Mouse (Mus musculus): Measurements from ENCODE around the gene Ccnl1. TPM values are rescaled to one million over a fixed set of nuclear protein-coding genes. Genes with fewer than 3 reads are reported as not detected.
A peak's percentile ranks its signal among the peaks of the same experiment; 100 is the strongest.

Gene Ccnl1
- polyA plus RNA-seq, 1 experiment from 2014 or later = 103 TPM

DNA sequence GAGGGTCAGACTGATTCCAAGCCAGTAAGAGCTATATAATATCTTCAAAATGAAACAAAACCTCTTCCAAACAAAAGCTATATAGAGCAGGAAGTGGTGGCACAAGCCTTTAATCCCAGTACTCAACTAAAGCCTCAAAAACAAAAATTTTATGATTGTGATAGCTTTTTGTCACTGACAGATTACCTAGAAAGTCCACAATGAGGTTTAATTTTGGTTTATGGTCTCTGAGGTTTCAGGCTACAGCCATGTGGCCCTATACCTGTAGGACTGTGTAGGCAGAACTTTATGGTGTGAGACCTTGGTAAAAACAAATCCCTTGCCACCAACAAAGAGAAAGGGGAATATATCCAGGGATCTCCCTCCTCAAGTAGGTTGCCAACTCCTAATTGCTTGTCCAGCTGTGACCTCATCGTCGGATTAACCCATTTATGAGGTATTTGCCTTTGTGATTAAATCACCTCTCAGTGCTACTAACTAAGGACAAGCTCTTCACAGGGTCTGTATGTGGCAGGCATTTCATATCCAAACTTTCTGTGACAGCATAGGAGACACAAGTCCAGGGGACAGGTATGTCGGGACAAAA is 1.5 kb upstream of the Ccnl1 start:
- H3K9ac ChIP-seq (replicated peaks; ENCODE audit: low read length) = peak overlapping the region; percentile 100
- WGBS = 71% methylated on average over 3 of the region's 3 CpGs

DNA sequence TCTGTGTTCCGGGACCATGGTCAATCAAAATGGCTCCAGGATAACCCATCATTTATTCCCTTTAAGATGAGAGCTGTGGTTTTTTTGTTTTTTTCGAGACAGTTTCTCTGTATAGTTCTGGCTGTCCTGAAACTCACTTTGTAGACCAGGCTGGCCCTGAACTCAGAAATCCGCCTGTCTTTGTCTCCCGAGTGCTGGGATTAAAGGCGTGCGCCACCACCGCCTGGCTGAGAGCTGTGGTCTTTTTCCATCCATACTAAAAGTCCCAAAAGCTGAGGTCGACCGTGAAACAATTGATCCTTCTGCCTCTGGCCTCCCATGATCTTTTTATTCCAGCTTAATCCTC is 764 bp upstream of the Ccnl1 start:
- Histone ChIP-seq H3K9ac (replicated peaks; ENCODE audit: low read length) (peak overlapping the region; percentile 100), H3K9me3 (ENCODE audit: low read length) (no peaks in the 10 kb centered on the region), H3K4me1 (ENCODE audit: insufficient read depth, low read length) (peaks cover 28% of the 10 kb centered on the region), H3K4me3 (ENCODE audit: low read length) (peak overlapping the region; percentile 100), H3K36me3 (ENCODE audit: insufficient read depth, low read length) (peaks cover 13% of the 10 kb centered on the region), H3K27ac (ENCODE audit: low read length) (peak overlapping the region; percentile 100), H3K4me2 (replicated peaks; ENCODE audit: low read depth, low read length) (peak overlapping the region; percentile 60), H3K27me3 (ENCODE audit: insufficient read depth, low read length) (no peaks in the 10 kb centered on the region)
- WGBS = 9% methylated on average over 9 of the region's 9 CpGs
- ATAC-seq (ENCODE audit: low FRiP score, low TSS enrichment) = no peak

More for the DNA sequence above, 1.5 kb upstream of the Ccnl1 start:
- Histone ChIP-seq H3K4me3 (ENCODE audit: low read length) (peak overlapping the region; percentile 100), H3K36me3 (ENCODE audit: insufficient read depth, low read length) (peaks cover 13% of the 10 kb centered on the region), H3K4me2 (replicated peaks; ENCODE audit: low read depth, low read length) (peak overlapping the region; percentile 60), H3K9me3 (ENCODE audit: low read length) (no peaks in the 10 kb centered on the region), H3K27ac (ENCODE audit: low read length) (no peak overlapping the region), H3K27me3 (ENCODE audit: insufficient read depth, low read length) (no peaks in the 10 kb centered on the region), H3K4me1 (ENCODE audit: insufficient read depth, low read length) (peaks cover 25% of the 10 kb centered on the region)
- ATAC-seq (ENCODE audit: low FRiP score, low TSS enrichment) = no peak

DNA sequence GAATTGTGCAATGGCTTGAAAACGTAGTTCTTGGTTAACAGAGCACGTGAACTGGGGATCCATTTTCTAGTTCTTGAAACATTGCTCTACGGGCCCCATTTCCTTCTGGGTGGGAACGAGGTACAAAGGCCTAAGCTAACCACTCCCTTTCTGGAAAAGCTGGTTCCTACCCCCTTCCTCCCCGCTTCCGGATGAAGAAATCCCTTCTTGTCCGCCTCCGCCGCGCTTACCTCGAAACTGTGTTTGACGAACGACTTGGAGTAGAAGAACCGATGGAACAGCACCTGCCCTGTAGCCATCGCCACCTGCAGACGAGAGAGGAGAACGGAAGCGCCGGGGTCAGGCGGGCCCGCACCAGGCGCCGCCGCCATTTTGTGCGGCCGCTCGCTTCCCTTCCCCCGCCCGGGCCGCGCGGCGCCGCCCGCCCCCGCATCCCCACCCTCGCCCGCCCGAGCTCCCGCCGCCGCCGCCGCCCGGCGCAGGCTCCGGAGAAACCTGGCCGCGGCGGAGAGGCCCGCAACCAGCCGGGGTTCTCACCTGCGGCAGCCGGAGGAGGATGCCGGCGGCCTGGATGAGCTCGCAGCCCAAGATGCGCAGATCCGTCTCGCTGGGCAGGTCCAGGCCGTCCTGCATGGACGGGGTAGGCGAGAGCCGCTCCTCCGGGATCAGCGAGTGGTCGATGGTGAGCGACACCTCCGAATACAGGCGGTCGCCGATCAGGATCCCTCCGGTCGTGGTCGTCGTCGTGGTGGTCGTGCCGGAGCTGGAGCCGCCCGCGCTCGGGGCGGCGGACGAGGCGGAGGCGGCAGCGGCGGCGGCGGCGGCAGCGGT is 563 bp downstream of the Ccnl1 start:
- Histone ChIP-seq H3K9ac (replicated peaks; ENCODE audit: low read length) (peak overlapping the region; percentile 100), H3K36me3 (ENCODE audit: insufficient read depth, low read length) (peaks cover 14% of the 10 kb centered on the region), H3K4me2 (replicated peaks; ENCODE audit: low read depth, low read length) (peak overlapping the region; percentile 88), H3K4me3 (ENCODE audit: low read length) (peak overlapping the region; percentile 100), H3K4me1 (ENCODE audit: insufficient read depth, low read length) (peaks cover 40% of the 10 kb centered on the region), H3K27ac (ENCODE audit: low read length) (peak overlapping the region; percentile 100), H3K27me3 (ENCODE audit: insufficient read depth, low read length) (no peaks in the 10 kb centered on the region), H3K9me3 (ENCODE audit: low read length) (no peaks in the 10 kb centered on the region)
- 0% methylated on average over 71 of the region's 94 CpGs for WGBS
- peak; percentile 77 for ATAC-seq (ENCODE audit: low FRiP score, low TSS enrichment)

- peaks cover 44% of the 10 kb centered on the region for H3K4me1 ChIP-seq (ENCODE audit: insufficient read depth, low read length)
- H3K27me3 ChIP-seq (ENCODE audit: insufficient read depth, low read length) = no peaks in the 10 kb centered on the region
- 66% methylated on average over 8 of the region's 8 CpGs for WGBS
- no peak for ATAC-seq (ENCODE audit: low FRiP score, low TSS enrichment)
- H3K4me3 ChIP-seq (ENCODE audit: low read length) = peak overlapping the region; percentile 9; the same call in 1 of the 2 replicates
- H3K36me3 ChIP-seq (ENCODE audit: insufficient read depth, low read length) = peaks cover 26% of the 10 kb centered on the region
- H3K27ac ChIP-seq (ENCODE audit: low read length) = no peak overlapping the region
- no peak overlapping the region for H3K9ac ChIP-seq (replicated peaks; ENCODE audit: low read length)
- H3K9me3 ChIP-seq (ENCODE audit: low read length) = no peaks in the 10 kb centered on the region
- H3K4me2 ChIP-seq (replicated peaks; ENCODE audit: low read depth, low read length) = peak overlapping the region; percentile 16; the same call in 1 of the 2 replicates
Measured at GRCm38 (mm10) chr3:65954499-65955391, 3.3 kb downstream of the Ccnl1 start.

- no peak overlapping the region for H3K4me3 ChIP-seq (ENCODE audit: low read length)
- H3K9me3 ChIP-seq (ENCODE audit: low read length) = no peaks in the 10 kb centered on the region
- H3K36me3 ChIP-seq (ENCODE audit: insufficient read depth, low read length) = peaks cover 48% of the 10 kb centered on the region
- H3K4me1 ChIP-seq (ENCODE audit: insufficient read depth, low read length) = peaks cover 25% of the 10 kb centered on the region
- H3K27ac ChIP-seq (ENCODE audit: low read length) = no peak overlapping the region
- no peak for ATAC-seq (ENCODE audit: low FRiP score, low TSS enrichment)
- WGBS = 86% methylated on average over 4 of the region's 4 CpGs
- H3K9ac ChIP-seq (replicated peaks; ENCODE audit: low read length) = no peak overlapping the region
- no peak overlapping the region for H3K4me2 ChIP-seq (replicated peaks; ENCODE audit: low read depth, low read length)
- no peaks in the 10 kb centered on the region for H3K27me3 ChIP-seq (ENCODE audit: insufficient read depth, low read length)
Measured at GRCm38 (mm10) chr3:65950831-65951365, 7.2 kb downstream of the Ccnl1 start.

DNA sequence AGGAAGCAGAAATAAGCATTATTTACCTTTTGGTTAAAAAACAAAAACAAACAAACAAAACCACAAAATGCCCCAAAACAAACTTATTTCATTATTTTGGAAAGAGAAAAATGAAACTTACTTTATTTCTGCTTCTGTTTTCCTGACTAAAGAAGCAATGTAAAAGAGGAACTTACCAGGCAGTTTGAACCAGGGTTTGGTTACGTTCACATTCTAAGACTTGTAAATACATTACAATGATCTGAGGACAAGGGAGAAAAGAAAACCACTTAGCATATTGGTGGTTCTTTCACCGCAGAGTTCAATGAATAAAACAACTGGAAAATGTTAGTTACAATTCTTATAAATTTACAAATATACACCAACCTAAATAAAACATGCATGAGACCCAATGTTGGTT is 7.7 kb downstream of the Ccnl1 start:
- no peak for ATAC-seq (ENCODE audit: low FRiP score, low TSS enrichment)
- Histone ChIP-seq H3K36me3 (ENCODE audit: insufficient read depth, low read length) (peaks cover 51% of the 10 kb centered on the region), H3K9ac (replicated peaks; ENCODE audit: low read length) (no peak overlapping the region), H3K4me2 (replicated peaks; ENCODE audit: low read depth, low read length) (no peak overlapping the region), H3K27ac (ENCODE audit: low read length) (no peak overlapping the region), H3K27me3 (ENCODE audit: insufficient read depth, low read length) (no peaks in the 10 kb centered on the region), H3K9me3 (ENCODE audit: low read length) (no peaks in the 10 kb centered on the region), H3K4me1 (ENCODE audit: insufficient read depth, low read length) (peaks cover 22% of the 10 kb centered on the region), H3K4me3 (ENCODE audit: low read length) (no peak overlapping the region)
- 97% methylated on average over 2 of the region's 2 CpGs for WGBS

DNA sequence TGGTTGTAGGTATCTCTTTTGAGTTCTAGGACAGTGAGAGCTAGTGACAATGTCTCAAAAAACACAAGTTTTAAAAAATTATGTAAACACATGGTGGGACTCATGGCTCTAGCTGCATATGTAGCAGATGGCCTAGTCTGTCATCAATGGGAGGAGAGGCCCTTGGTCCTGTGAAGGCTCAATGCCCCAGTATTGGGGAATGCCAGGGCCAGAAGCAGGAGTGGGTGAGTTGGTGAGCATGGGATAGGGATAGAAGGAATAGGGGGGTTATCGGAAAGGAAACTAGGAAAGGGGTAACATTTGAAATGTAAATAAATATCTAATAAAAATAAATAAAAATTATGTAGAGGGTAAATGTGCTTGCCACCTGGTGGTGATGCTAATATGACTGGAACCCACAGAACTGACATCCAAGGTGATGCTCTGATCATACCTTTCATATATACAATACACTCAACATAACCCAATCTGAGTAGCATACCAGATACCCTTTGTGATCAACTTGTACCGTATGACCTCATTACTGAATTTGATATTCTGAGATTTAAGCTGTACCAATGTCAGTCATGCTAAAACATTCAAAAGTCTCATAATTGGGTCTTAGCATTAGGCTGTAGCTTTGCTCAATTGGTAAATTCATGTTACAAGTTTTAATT is 12.6 kb downstream of the Ccnl1 start:
- H3K36me3 ChIP-seq (ENCODE audit: insufficient read depth, low read length) = peaks cover 50% of the 10 kb centered on the region
- H3K4me3 ChIP-seq (ENCODE audit: low read length) = no peak overlapping the region
- no peak overlapping the region for H3K9ac ChIP-seq (replicated peaks; ENCODE audit: low read length)
- H3K27ac ChIP-seq (ENCODE audit: low read length) = no peak overlapping the region
- H3K4me1 ChIP-seq (ENCODE audit: insufficient read depth, low read length) = no peaks in the 10 kb centered on the region
- 0 out of 2 replicates have a peak, but pooled peaks have one; percentile 46 for ATAC-seq (ENCODE audit: low FRiP score, low TSS enrichment)
- no peaks in the 10 kb centered on the region for H3K9me3 ChIP-seq (ENCODE audit: low read length)
- no peak overlapping the region for H3K4me2 ChIP-seq (replicated peaks; ENCODE audit: low read depth, low read length)
- H3K27me3 ChIP-seq (ENCODE audit: insufficient read depth, low read length) = no peaks in the 10 kb centered on the region
- WGBS = 97% methylated on average over 2 of the region's 2 CpGs

- H3K4me3 ChIP-seq (ENCODE audit: low read length) = no peak overlapping the region
- peaks cover 47% of the 10 kb centered on the region for H3K36me3 ChIP-seq (ENCODE audit: insufficient read depth, low read length)
- 86% methylated on average over 3 of the region's 3 CpGs for WGBS
- no peaks in the 10 kb centered on the region for H3K27me3 ChIP-seq (ENCODE audit: insufficient read depth, low read length)
- no peak overlapping the region for H3K9ac ChIP-seq (replicated peaks; ENCODE audit: low read length)
- no peak overlapping the region for H3K27ac ChIP-seq (ENCODE audit: low read length)
- H3K4me2 ChIP-seq (replicated peaks; ENCODE audit: low read depth, low read length) = no peak overlapping the region
- ATAC-seq (ENCODE audit: low FRiP score, low TSS enrichment) = no peak
- no peaks in the 10 kb centered on the region for H3K9me3 ChIP-seq (ENCODE audit: low read length)
- no peaks in the 10 kb centered on the region for H3K4me1 ChIP-seq (ENCODE audit: insufficient read depth, low read length)
Measured at GRCm38 (mm10) chr3:65944713-65945112, 13.3 kb downstream of the Ccnl1 start.

DNA sequence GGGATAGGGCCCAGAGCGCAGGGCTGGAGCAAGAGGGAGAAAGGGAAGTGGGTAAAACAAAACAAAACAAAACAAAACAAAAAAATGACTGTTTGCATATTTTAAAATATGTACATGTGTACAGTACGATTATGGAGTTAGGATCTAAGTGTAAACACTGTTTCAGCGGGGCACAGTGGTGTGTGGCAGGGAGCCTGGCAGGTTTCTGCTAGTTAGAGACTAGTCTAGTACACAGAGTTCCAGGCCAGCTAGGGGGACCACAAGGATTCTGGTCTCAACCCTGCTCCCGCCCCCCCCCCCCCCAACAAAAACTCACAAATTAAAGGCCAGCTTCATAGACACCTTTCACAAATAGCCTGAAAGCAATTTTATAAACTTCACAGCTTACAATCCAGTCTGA is 14.6 kb downstream of the Ccnl1 start:
- H3K4me3 ChIP-seq (ENCODE audit: low read length) = no peak overlapping the region
- no peaks in the 10 kb centered on the region for H3K27me3 ChIP-seq (ENCODE audit: insufficient read depth, low read length)
- H3K4me2 ChIP-seq (replicated peaks; ENCODE audit: low read depth, low read length) = no peak overlapping the region
- no peak overlapping the region for H3K27ac ChIP-seq (ENCODE audit: low read length)
- H3K4me1 ChIP-seq (ENCODE audit: insufficient read depth, low read length) = no peaks in the 10 kb centered on the region
- H3K36me3 ChIP-seq (ENCODE audit: insufficient read depth, low read length) = peaks cover 39% of the 10 kb centered on the region
- WGBS = 86% methylated on average over 4 of the region's 4 CpGs
- no peak overlapping the region for H3K9ac ChIP-seq (replicated peaks; ENCODE audit: low read length)
- no peaks in the 10 kb centered on the region for H3K9me3 ChIP-seq (ENCODE audit: low read length)
- ATAC-seq (ENCODE audit: low FRiP score, low TSS enrichment) = no peak

Data from kidney, embryonic 16.5 days (tissue).